Mouse (Mus musculus): ENCODE data around the gene 5730455P16Rik. TPM values are rescaled to one million over a fixed set of nuclear protein-coding genes. Genes with fewer than 3 reads are reported as not detected.
A peak's percentile ranks its signal among the peaks of the same experiment; 100 is the strongest.

Gene 5730455P16Rik
- polyA plus RNA-seq, 1 experiment from 2014 or later = 6.6 TPM

DNA sequence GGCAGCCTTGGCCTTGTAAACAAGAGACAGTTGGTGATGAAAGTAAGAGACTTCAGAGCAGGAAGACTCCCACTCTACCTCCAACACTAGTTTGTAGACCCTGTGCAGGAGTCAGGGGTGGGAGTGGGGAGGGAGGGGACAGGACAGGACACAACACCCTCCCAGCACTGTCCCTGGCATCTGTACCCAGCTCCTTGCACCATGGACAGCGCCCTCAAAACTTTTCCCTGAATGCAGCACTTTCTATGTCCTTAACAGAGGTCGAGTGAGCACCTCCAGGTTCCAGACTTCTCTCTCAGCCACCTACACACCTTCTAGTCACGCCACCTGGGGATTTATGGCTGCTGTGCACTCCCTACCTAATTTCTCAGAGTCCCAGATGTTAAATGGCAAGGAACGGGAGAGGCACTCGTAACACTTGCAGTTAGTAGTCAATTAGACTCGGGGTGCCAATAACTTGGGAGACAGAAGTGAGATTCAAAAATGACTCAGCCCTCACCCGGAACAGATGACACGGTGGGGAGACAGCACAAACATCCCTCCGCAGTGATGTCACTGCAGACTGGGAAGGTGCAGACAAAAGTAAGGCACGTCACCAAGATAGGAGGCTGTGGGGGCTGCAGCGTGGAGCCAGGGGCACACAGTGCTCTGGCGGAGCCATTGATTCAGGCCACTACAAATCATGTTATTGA, 45.0 kb downstream of the 5730455P16Rik start:
- 48% methylated on average over 12 of the region's 12 CpGs for WGBS (ENCODE audit: insufficient replicate concordance)
- no peak for DNase-seq
- no peak for ATAC-seq

DNA sequence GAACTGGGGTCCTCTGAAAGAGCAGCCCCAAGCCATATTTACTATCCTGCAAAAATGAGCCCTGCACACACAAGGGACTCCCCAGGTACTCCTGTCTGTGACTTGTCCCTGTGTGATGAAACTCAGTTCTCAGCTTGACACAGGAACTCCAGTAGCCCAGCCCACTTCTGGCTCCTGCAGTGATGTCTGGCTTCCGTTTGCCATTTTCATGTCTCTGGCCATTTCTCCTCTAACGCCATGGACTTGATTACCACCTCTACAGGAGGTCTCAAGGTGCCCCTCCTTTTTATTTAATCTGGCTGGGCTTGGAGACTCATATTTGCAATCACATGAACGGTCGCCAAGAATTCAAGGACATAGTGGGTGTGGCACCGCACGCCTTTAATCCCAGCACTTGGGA, 53.2 kb downstream of the 5730455P16Rik start:
- Histone ChIP-seq H3K27me3 (ENCODE audit: insufficient read depth, low read length) (no peaks in the 10 kb centered on the region), H3K9ac (replicated peaks) (no peak overlapping the region), H3K4me3 (ENCODE audit: low read depth, low read length) (no peak overlapping the region), H3K27ac (ENCODE audit: low read depth) (no peak overlapping the region), H3K9me3 (ENCODE audit: low read length) (no peaks in the 10 kb centered on the region), H3K4me1 (ENCODE audit: insufficient read depth) (no peaks in the 10 kb centered on the region), H3K4me2 (ENCODE audit: low read depth, low read length) (no peak overlapping the region), H3K36me3 (replicated peaks; ENCODE audit: insufficient read depth, low read length) (no peaks in the 10 kb centered on the region)
- DNase-seq (no peak), ATAC-seq (no peak)
- TF ChIP-seq EP300 (IDR thresholded peaks at IDR 0.05; ENCODE audit: low read depth) (no peak), CTCF (IDR thresholded peaks at IDR 0.05; ENCODE audit: low read depth) (no peak)
- 68% methylated on average over 6 of the region's 6 CpGs for WGBS (ENCODE audit: insufficient replicate concordance)

More for the DNA sequence above, 45.0 kb downstream of the 5730455P16Rik start:
- TF ChIP-seq EP300 (IDR thresholded peaks at IDR 0.05; ENCODE audit: low read depth) (no peak), CTCF (IDR thresholded peaks at IDR 0.05; ENCODE audit: low read depth) (no peak)
- H3K27me3 ChIP-seq (ENCODE audit: insufficient read depth, low read length) = 0 out of 2 replicates have a peak, but pooled peaks cover 5% of the 10 kb centered on the region
- no peaks in the 10 kb centered on the region for H3K36me3 ChIP-seq (replicated peaks; ENCODE audit: insufficient read depth, low read length)
- no peak overlapping the region for H3K27ac ChIP-seq (ENCODE audit: low read depth)
- no peak overlapping the region for H3K4me2 ChIP-seq (ENCODE audit: low read depth, low read length)
- no peaks in the 10 kb centered on the region for H3K9me3 ChIP-seq (ENCODE audit: low read length)
- no peaks in the 10 kb centered on the region for H3K4me1 ChIP-seq (ENCODE audit: insufficient read depth)
- no peak overlapping the region for H3K9ac ChIP-seq (replicated peaks)
- no peak overlapping the region for H3K4me3 ChIP-seq (ENCODE audit: low read depth, low read length)

DNA sequence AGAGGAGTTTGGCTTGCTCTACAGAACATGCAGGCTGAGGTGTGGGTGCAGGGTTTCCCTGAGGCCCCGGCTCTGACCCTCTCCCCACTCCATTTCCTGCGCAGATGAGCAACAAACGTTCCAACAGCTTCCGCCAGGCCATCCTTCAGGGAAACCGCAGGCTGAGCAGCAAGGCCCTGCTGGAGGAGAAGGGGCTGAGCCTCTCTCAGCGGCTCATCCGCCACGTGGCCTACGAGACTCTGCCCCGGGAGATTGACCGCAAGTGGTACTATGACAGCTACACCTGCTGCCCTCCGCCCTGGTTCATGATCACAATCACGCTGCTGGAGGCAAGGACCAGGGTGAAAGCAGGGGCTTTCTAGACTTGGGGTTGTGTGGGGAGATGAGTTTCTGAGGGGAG, 54.6 kb downstream of the 5730455P16Rik start:
- Histone ChIP-seq H3K27me3 (ENCODE audit: insufficient read depth, low read length) (no peaks in the 10 kb centered on the region), H3K36me3 (replicated peaks; ENCODE audit: insufficient read depth, low read length) (no peaks in the 10 kb centered on the region), H3K4me3 (ENCODE audit: low read depth, low read length) (no peak overlapping the region), H3K9ac (replicated peaks) (no peak overlapping the region), H3K27ac (ENCODE audit: low read depth) (no peak overlapping the region), H3K4me2 (ENCODE audit: low read depth, low read length) (no peak overlapping the region), H3K9me3 (ENCODE audit: low read length) (no peaks in the 10 kb centered on the region), H3K4me1 (ENCODE audit: insufficient read depth) (no peaks in the 10 kb centered on the region)
- WGBS (ENCODE audit: insufficient replicate concordance) = 40% methylated on average over 13 of the region's 13 CpGs
- TF ChIP-seq EP300 (IDR thresholded peaks at IDR 0.05; ENCODE audit: low read depth) (no peak), CTCF (IDR thresholded peaks at IDR 0.05; ENCODE audit: low read depth) (no peak)
- ATAC-seq = no peak
- DNase-seq = peak; percentile 34

DNA sequence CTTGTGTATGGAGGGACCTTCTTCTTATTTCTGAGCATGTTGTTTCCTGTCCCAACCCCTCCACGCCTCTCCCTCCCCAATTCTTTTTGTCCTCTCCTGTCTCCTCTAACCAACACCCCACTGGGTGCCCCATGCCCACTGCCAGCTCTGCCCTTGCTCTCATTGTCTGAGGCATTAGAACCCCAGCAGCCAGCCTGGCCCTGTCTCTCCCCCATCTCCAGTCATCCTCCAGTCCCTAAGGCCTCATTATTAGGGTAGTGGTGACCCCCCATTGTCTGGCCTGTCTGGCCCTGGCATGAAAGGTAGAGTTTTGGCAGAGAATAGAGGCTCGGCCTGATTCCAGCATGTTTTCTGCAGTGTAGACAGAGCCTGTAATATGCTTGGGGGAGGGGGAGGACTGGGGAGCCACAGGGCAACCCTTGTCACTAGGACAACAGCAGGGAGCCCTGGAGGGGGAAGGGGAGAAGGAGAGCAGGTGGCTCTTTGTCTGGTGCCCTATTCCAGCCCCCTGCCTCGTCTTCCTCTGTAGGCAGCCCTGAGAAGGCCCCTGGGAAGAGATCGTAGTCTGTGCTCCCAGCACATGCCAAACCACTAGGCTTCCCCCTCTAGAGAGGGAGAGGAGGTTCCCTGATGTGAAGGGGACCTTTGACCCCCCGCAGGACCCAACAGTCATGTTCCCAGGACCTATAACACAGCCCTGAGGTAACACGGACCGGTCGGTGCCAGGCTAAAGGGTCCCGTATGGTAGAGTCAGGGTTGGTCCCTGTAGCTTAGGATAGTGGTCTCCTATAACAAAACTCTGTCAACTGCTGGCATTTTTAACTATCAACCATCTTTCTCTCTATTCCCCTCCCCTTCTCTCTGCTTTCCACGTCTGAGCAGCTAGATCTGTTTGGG, 61.8 kb downstream of the 5730455P16Rik start:
- WGBS (ENCODE audit: insufficient replicate concordance) = 67% methylated on average over 10 of the region's 10 CpGs
- no peaks in the 10 kb centered on the region for H3K4me1 ChIP-seq (ENCODE audit: insufficient read depth)
- H3K36me3 ChIP-seq (replicated peaks; ENCODE audit: insufficient read depth, low read length) = no peaks in the 10 kb centered on the region
- H3K9ac ChIP-seq (replicated peaks) = no peak overlapping the region
- H3K27ac ChIP-seq (ENCODE audit: low read depth) = no peak overlapping the region
- H3K27me3 ChIP-seq (ENCODE audit: insufficient read depth, low read length) = peaks cover 5% of the 10 kb centered on the region; the same call in 1 of the 2 replicates
- TF ChIP-seq CTCF (IDR thresholded peaks at IDR 0.05; ENCODE audit: low read depth) (no peak), EP300 (IDR thresholded peaks at IDR 0.05; ENCODE audit: low read depth) (no peak)
- H3K4me2 ChIP-seq (ENCODE audit: low read depth, low read length) = no peak overlapping the region
- H3K9me3 ChIP-seq (ENCODE audit: low read length) = no peaks in the 10 kb centered on the region
- H3K4me3 ChIP-seq (ENCODE audit: low read depth, low read length) = no peak overlapping the region
- DNase-seq (no peak), ATAC-seq (no peak)

DNA sequence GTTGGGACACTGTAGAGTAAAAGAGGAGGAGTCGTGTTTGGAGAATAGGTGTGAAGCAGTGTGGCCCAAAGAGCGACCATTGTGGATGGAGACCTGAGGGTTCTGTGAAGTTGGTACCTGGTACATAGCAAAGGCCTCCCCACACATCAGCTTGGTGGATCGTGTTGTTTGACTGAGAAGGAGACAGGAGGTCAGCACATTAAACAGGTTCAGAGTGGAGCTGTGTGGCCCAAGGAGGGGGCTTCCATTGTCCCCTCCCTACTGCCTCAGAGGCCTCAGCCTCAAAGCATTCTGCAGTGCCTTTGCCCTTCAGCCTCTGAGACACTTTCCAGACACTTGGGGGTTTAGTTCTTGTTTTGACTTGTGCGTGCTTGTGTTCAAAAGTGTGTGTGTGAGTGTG, 63.9 kb downstream of the 5730455P16Rik start:
- H3K36me3 ChIP-seq (replicated peaks; ENCODE audit: insufficient read depth, low read length) = no peaks in the 10 kb centered on the region
- DNase-seq (no peak), ATAC-seq (no peak)
- no peaks in the 10 kb centered on the region for H3K4me1 ChIP-seq (ENCODE audit: insufficient read depth)
- H3K4me3 ChIP-seq (ENCODE audit: low read depth, low read length) = no peak overlapping the region
- H3K9ac ChIP-seq (replicated peaks) = no peak overlapping the region
- H3K27ac ChIP-seq (ENCODE audit: low read depth) = no peak overlapping the region
- H3K4me2 ChIP-seq (ENCODE audit: low read depth, low read length) = no peak overlapping the region
- 70% methylated on average over 4 of the region's 4 CpGs for WGBS (ENCODE audit: insufficient replicate concordance)
- TF ChIP-seq EP300 (IDR thresholded peaks at IDR 0.05; ENCODE audit: low read depth) (no peak), CTCF (IDR thresholded peaks at IDR 0.05; ENCODE audit: low read depth) (no peak)
- H3K9me3 ChIP-seq (ENCODE audit: low read length) = no peaks in the 10 kb centered on the region
- H3K27me3 ChIP-seq (ENCODE audit: insufficient read depth, low read length) = peaks cover 9% of the 10 kb centered on the region; the same call in 1 of the 2 replicates

DNA sequence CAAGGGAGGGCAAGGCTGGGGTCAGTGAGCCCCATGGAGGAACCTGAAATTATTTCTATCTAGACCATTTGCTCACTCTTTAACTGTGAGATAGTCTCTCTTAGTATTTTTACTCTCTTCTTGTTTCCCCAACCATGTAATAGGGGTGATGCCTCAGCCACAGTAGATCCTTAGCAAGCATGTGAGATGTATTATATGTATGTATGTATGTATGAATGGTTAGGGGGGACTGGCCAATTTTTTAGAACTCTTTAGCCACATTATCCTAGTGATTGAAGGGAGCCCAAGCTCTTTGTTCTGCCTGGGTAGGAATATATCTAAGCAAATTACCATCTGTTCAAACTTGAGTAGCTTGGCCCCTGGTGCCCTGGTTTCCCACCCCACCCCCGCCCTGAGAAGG, 64.4 kb downstream of the 5730455P16Rik start:
- H3K9me3 ChIP-seq (ENCODE audit: low read length) = no peaks in the 10 kb centered on the region
- peaks cover 9% of the 10 kb centered on the region; the same call in 1 of the 2 replicates for H3K27me3 ChIP-seq (ENCODE audit: insufficient read depth, low read length)
- H3K36me3 ChIP-seq (replicated peaks; ENCODE audit: insufficient read depth, low read length) = no peaks in the 10 kb centered on the region
- no peak overlapping the region for H3K4me3 ChIP-seq (ENCODE audit: low read depth, low read length)
- H3K4me2 ChIP-seq (ENCODE audit: low read depth, low read length) = no peak overlapping the region
- TF ChIP-seq CTCF (IDR thresholded peaks at IDR 0.05; ENCODE audit: low read depth) (no peak), EP300 (IDR thresholded peaks at IDR 0.05; ENCODE audit: low read depth) (no peak)
- ATAC-seq (no peak), DNase-seq (no peak)
- no peaks in the 10 kb centered on the region for H3K4me1 ChIP-seq (ENCODE audit: insufficient read depth)
- WGBS (ENCODE audit: insufficient replicate concordance) = 39% methylated on average over 1 of the region's 1 CpGs
- H3K27ac ChIP-seq (ENCODE audit: low read depth) = no peak overlapping the region
- no peak overlapping the region for H3K9ac ChIP-seq (replicated peaks)
